Comparison of ENCODE assay signal across 15 mouse cellular contexts in the genomic region with DNA sequence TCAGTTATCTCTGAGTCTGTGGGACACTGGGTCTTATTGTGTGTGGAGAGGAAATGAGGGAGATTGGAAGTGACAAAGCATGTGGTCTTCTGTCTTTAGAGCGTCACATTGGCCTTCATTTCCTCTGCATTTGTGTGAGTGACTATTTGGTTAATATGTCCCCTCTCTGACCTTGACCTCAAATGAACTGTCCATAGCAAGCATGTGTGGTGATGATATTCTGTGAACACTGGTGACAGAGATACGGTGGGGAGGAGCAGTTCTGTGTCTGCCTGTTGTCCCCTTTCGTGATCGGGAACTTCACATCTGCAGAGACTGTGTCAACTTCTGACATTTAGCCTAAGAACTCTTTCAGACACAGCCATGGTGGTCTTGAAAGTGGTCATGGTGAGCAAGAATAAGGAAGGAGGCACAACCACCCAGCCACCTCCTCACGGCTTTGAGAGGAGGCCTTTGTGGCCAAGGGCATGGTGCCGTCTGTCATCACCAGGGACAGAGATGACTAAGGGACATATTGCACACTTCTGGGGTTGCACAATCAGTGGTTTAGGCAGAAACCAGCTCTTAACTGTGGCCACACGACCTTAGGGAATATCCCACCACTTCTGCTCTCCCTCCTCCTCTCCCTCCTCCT.
DNase-seq lines count a peak whose midpoint lies in the region; ATAC-seq and TF ChIP-seq lines count a peak whose summit lies in the region.
"Had no signal": no experiment of that assay in that cellular context is flagged by ENCODE, and none has a peak within 500 bp of the region (broad histone marks: within the 10 kb centered on the region; RNA-seq: fewer than 3 reads in every experiment).

No protein-coding gene starts in this region.

- no peaks in the 10 kb centered on the region for H3K36me3 ChIP-seq in lung, embryonic 14.5 days (ENCODE audit: insufficient read depth)
- H3K36me3 ChIP-seq in forebrain, embryonic 15.5 days, result no peaks in the 10 kb centered on the region
- H3K36me3 ChIP-seq: forebrain, embryonic 12.5 days; heart, embryonic 15.5 days; neural tube, embryonic 15.5 days had no signal

- no peak overlapping the region for H3K27ac ChIP-seq in lung, embryonic 14.5 days (ENCODE audit: low read depth)
- no peak overlapping the region for H3K27ac ChIP-seq in forebrain, embryonic 15.5 days (replicated peaks)
- H3K27ac ChIP-seq: forebrain, embryonic 12.5 days; heart, embryonic 15.5 days; neural tube, embryonic 15.5 days had no signal

- DNase-seq in urinary bladder, postnatal 14 days (ENCODE audit: low spot score), result peak; percentile 25
- no peak for DNase-seq in urinary bladder, adult 2 months (ENCODE audit: low spot score)
- DNase-seq in c-Kit-positive CD71-negative TER-119-negative erythroid progenitor cells, embryonic 14.5 days (ENCODE audit: low read depth), result peak; percentile 50
- DNase-seq in lung, embryonic 14.5 days, result peak; percentile 42
- no peak for DNase-seq in cerebellum, postnatal 10 days
- DNase-seq in layer of hippocampus, postnatal 25 days (ENCODE audit: extremely low spot score in 1 of 2, low spot score in 1 of 2), result no peak
- DNase-seq: embryo, embryonic 11 days; kidney, adult 8-10 months; thymus, adult 2 months had no signal

- peaks cover 6% of the 10 kb centered on the region for H3K4me1 ChIP-seq in lung, embryonic 14.5 days (ENCODE audit: insufficient read depth)
- H3K4me1 ChIP-seq in forebrain, embryonic 15.5 days, result peaks cover 17% of the 10 kb centered on the region

- 62% methylated on average over 7 of the region's 7 CpGs for WGBS in lung, embryonic 14.5 days
- whole genome bisulfite sequencing in forebrain, embryonic 15.5 days, result 81% methylated on average over 7 of the region's 7 CpGs

- no peak for TF ChIP-seq CTCF in lung, embryonic 14.5 days (IDR thresholded peaks at IDR 0.05; ENCODE audit: low read depth)

- H3K9me3 ChIP-seq in lung, embryonic 14.5 days (ENCODE audit: low read depth, low read length), result no peaks in the 10 kb centered on the region
- H3K9me3 ChIP-seq in forebrain, embryonic 15.5 days, result no peaks in the 10 kb centered on the region
- H3K9me3 ChIP-seq: forebrain, embryonic 12.5 days; heart, embryonic 15.5 days; neural tube, embryonic 15.5 days had no signal

- no peak overlapping the region for H3K4me2 ChIP-seq in lung, embryonic 14.5 days
- H3K4me2 ChIP-seq in forebrain, embryonic 15.5 days (replicated peaks), result no peak overlapping the region
- H3K4me2 ChIP-seq: forebrain, embryonic 12.5 days; heart, embryonic 15.5 days; neural tube, embryonic 15.5 days had no signal

- H3K27me3 ChIP-seq in lung, embryonic 14.5 days (ENCODE audit: insufficient read depth, low read length), result no peaks in the 10 kb centered on the region
- no peaks in the 10 kb centered on the region for H3K27me3 ChIP-seq in forebrain, embryonic 15.5 days
- H3K27me3 ChIP-seq: heart, embryonic 15.5 days had no signal

- H3K9ac ChIP-seq in lung, embryonic 14.5 days, result no peak overlapping the region
- no peak overlapping the region for H3K9ac ChIP-seq in forebrain, embryonic 15.5 days (replicated peaks)
- H3K9ac ChIP-seq: forebrain, embryonic 12.5 days; heart, embryonic 15.5 days; neural tube, embryonic 15.5 days had no signal

- H3K4me3 ChIP-seq in lung, embryonic 14.5 days (ENCODE audit: low read depth, low read length), result no peak overlapping the region
- H3K4me3 ChIP-seq in forebrain, embryonic 15.5 days, result no peak overlapping the region
- H3K4me3 ChIP-seq: forebrain, embryonic 12.5 days; heart, embryonic 15.5 days; megakaryocyte, embryonic 14.5 days; neural tube, embryonic 15.5 days had no signal

- no peak for ATAC-seq in lung, embryonic 14.5 days (ENCODE audit: insufficient read depth)
- ATAC-seq in neutrophil, adult 5-6 weeks (ENCODE audit: extremely low read depth, insufficient number of reproducible peaks, low FRiP score, poor library complexity, severe bottlenecking), result peak; percentile 51; the same call in 1 of the 2 replicates
- ATAC-seq in forebrain, embryonic 15.5 days (replicated peaks), result no peak

Comparison
In these comparisons a context has a peak if more than half of its experiments do, and no peak if none do; other contexts are left out.
1. DNase-seq: peak in urinary bladder, postnatal 14 days (single experiment), c-Kit-positive CD71-negative TER-119-negative erythroid progenitor cells, embryonic 14.5 days (single experiment) and lung, embryonic 14.5 days (single experiment); none in urinary bladder, adult 2 months (single experiment), cerebellum, postnatal 10 days (0 of 2) and layer of hippocampus, postnatal 25 days (0 of 2).